Mouse (Mus musculus) hindbrain, embryonic 14.5 days (tissue): Measurements from ENCODE around the gene Pptc7. TPM values are rescaled to one million over a fixed set of nuclear protein-coding genes. Genes with fewer than 3 reads are reported as not detected.

Source experiments
- ATAC-seq: fragments of 200-750 bp; cut with Nextera tagmentation; 2 replicates; pipeline ENCODE4 v1.8.0; 2017; ENCODE audit warnings: moderate number of reproducible peaks, mild to moderate bottlenecking, moderate TSS enrichment, moderate library complexity; ENCODE audit not compliant: low FRiP score
- DNase-seq: peaks from one replicate; pipeline ENCODE4 v3.0.0-alpha.2; 2015; ENCODE audit warnings: low spot score
- H3K27ac ChIP-seq: fragments of 300-500 bp; sonication (generic); 2 replicates; pipeline ENCODE4 v1.5.1; 2014; ENCODE audit warnings: mild to moderate bottlenecking, moderate library complexity
- H3K27me3 ChIP-seq: fragments of 300-500 bp; sonication (generic); 2 replicates; pipeline ENCODE4 v1.6.1; 2014; ENCODE audit warnings: mild to moderate bottlenecking, low read length, mixed read lengths; ENCODE audit not compliant: control insufficient read depth, insufficient read depth
- H3K36me3 ChIP-seq: fragments of 300-500 bp; sonication (generic); replicated peaks from 2 replicates; pipeline ENCODE4 v1.6.1; 2014; ENCODE audit not compliant: control insufficient read depth, insufficient read depth
- H3K4me1 ChIP-seq: fragments of 300-500 bp; sonication (generic); replicated peaks from 2 replicates; pipeline ENCODE4 v1.6.1; 2014; ENCODE audit warnings: antibody characterized with exemption, low read length, mixed read lengths; ENCODE audit not compliant: control insufficient read depth, insufficient read depth
- H3K4me2 ChIP-seq: fragments of 300-500 bp; sonication (generic); replicated peaks from 2 replicates; pipeline ENCODE4 v1.6.1; 2014; ENCODE audit warnings: mild to moderate bottlenecking, moderate library complexity
- H3K4me3 ChIP-seq: fragments of 300-500 bp; sonication (generic); replicated peaks from 2 replicates; pipeline ENCODE4 v1.5.1; 2014; ENCODE audit warnings: mild to moderate bottlenecking, low read length
- H3K9ac ChIP-seq: fragments of 300-500 bp; sonication (generic); 2 replicates; pipeline ENCODE4 v1.6.1; 2014
- H3K9me3 ChIP-seq: fragments of 300-500 bp; sonication (generic); 2 replicates; pipeline ENCODE4 v1.6.1; 2016; ENCODE audit warnings: low read length; ENCODE audit not compliant: control insufficient read depth
- WGBS: fragments of 180-500 bp; shearing (Covaris S2); extraction: QIAGEN DNeasy Blood & Tissue Kit; methylation state at CpG from one replicate; pipeline ENCODE4 v1.1.7; 2014; 5-methylcytosine and 5-hydroxymethylcytosine counted together
- polyA plus RNA-seq: library from polyadenylated mRNA; unstranded; fragments of >200 nt; fragmentation: Nextera tagmentation; extraction: Ambion mirVana; gene quantifications from 2 replicates; pipeline ENCODE4 v1.2.1, GENCODE M21; 2014

The Pptc7 gene
- polyA plus RNA-seq, 1 experiment from 2014 or later, result 8.5 TPM

DNA sequence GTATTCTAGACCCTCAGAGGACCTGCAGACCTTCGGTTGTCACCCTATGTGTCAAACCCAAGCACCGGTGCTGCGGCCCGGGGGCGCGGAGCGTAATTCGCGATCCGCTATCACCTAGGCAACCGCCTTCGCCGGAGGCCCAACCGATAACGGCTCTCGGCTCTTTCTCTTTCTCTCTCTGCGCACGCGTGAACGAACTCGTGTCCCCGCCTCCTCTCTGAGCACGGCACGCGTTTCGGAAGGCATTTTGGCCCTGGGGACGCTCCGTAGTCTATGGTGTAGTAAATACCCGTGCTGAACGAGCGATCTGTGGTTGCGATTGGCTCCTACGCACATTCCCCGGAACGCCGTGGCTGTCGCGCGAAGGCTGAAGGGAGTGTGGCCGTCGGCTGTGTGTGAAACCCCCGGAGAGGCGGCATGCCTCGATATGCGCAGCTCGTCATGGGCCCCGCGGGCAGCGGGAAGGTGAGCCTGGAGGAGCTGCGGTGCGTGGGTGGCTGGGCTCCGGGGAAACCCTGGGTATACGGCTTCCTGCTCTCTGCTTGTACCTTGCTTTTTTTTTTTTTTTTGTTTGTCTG lies 88.1 kb downstream of the Pptc7 start, which contains the start of gene Fam216a:
Fam216a (minus strand) TSS at position 173 of the 578 bp plus-strand sequence.
- H3K27me3 ChIP-seq, result no peaks in the 10 kb centered on the region
- peak within 1 kb of the TSS; percentile 87 for H3K9ac ChIP-seq
- H3K36me3 ChIP-seq, result peaks cover 47% of the 10 kb centered on the region
- ATAC-seq, result peak; percentile 94
- DNase-seq, result peak; percentile 100
- H3K4me3 ChIP-seq, result peak within 1 kb of the TSS; percentile 81
- H3K4me1 ChIP-seq, result peaks cover 19% of the 10 kb centered on the region
- H3K4me2 ChIP-seq, result peak within 1 kb of the TSS; percentile 81
- WGBS, result under 1% methylated on average over 53 of the region's 53 CpGs
- no peaks in the 10 kb centered on the region for H3K9me3 ChIP-seq
- H3K27ac ChIP-seq, result peak within 1 kb of the TSS; percentile 97

DNA sequence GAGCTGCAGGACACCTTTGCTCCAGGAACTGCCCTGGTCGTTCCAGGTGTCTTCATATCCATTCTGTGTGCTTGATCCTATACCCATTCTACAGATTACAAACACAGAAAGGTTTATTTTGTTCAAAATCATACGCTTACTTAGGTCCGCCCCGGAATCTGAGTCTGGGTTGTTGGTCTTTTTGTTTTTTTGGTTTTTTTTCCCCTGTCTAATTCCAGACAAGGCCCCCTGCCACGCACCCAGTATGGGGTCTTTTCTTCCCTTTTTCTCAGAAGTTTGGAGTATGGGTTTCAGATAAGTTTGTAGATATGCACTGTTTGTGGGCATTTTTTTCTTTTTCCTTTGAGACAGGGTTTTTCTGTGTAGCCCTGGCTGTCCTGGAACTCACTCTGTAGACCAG lies 88.7 kb downstream of the Pptc7 start:
- H3K4me3 ChIP-seq, result peak overlapping the region; percentile 81
- 9% methylated on average over 5 of the region's 5 CpGs for WGBS
- peaks cover 41% of the 10 kb centered on the region for H3K36me3 ChIP-seq
- peak overlapping the region; percentile 87 for H3K9ac ChIP-seq
- peak overlapping the region; percentile 81 for H3K4me2 ChIP-seq
- no peaks in the 10 kb centered on the region for H3K27me3 ChIP-seq
- H3K27ac ChIP-seq, result peak overlapping the region; percentile 97
- no peaks in the 10 kb centered on the region for H3K9me3 ChIP-seq
- no peak for ATAC-seq
- H3K4me1 ChIP-seq, result peaks cover 19% of the 10 kb centered on the region
- DNase-seq, result no peak

Other genes with a start within 250 kb of the Pptc7 start
- gene Cux2, start 234.3 kb upstream of the Pptc7 start, polyA plus RNA-seq, result 25.5 and 28.1 TPM in 2 replicates
- 0.80 and 0.86 TPM in 2 replicates for gene Myl2, start 183.4 kb upstream of the Pptc7 start, polyA plus RNA-seq
- 0.23 TPM in 1 of 2 replicates, not detected in the other for gene Ccdc63, start 143.5 kb upstream of the Pptc7 start, polyA plus RNA-seq
- gene Ppp1cc, start 126.1 kb upstream of the Pptc7 start, polyA plus RNA-seq, result 200 and 229 TPM in 2 replicates
- 1.2 and 1.5 TPM in 2 replicates for gene Hvcn1, start 77.6 kb upstream of the Pptc7 start, polyA plus RNA-seq
- gene Tctn1, start 19.9 kb upstream of the Pptc7 start, polyA plus RNA-seq, result 4.4 and 6.5 TPM in 2 replicates
- gene Rad9b, start 69.9 kb downstream of the Pptc7 start, polyA plus RNA-seq, result 15.5 and 16.2 TPM in 2 replicates
- 342 and 352 TPM in 2 replicates for gene Vps29, start 70.0 kb downstream of the Pptc7 start, polyA plus RNA-seq
- 38.9 and 42.0 TPM in 2 replicates for gene Gpn3, start 87.5 kb downstream of the Pptc7 start, polyA plus RNA-seq
- gene Fam216a, start 88.0 kb downstream of the Pptc7 start, polyA plus RNA-seq, result 155 and 156 TPM in 2 replicates
- 57.1 and 62.5 TPM in 2 replicates for gene Arpc3, start 107.5 kb downstream of the Pptc7 start, polyA plus RNA-seq
- gene Anapc7, start 137.3 kb downstream of the Pptc7 start, polyA plus RNA-seq, result 27.2 and 28.8 TPM in 2 replicates
- gene Atp2a2, start 217.9 kb downstream of the Pptc7 start, polyA plus RNA-seq, result 74.1 and 74.7 TPM in 2 replicates